Comparison of ENCODE assay signal across 26 mouse cellular contexts in genomic region chr5:48551753-48552152, GRCm38 (mm10).
"Had no signal": no experiment of that assay in that cellular context is flagged by ENCODE, and none has a peak within 500 bp of the region (broad histone marks: within the 10 kb centered on the region; RNA-seq: fewer than 3 reads in every experiment).

No protein-coding gene starts in this region.

- H3K9ac ChIP-seq: embryonic facial prominence, embryonic 12.5 days; embryonic facial prominence, embryonic 13.5 days; embryonic facial prominence, embryonic 15.5 days; forebrain, embryonic 12.5 days; forebrain, embryonic 15.5 days had no signal

- H3K27ac ChIP-seq: embryonic facial prominence, embryonic 10.5 days; embryonic facial prominence, embryonic 12.5 days; embryonic facial prominence, embryonic 13.5 days; embryonic facial prominence, embryonic 15.5 days; forebrain, embryonic 10.5 days; forebrain, embryonic 12.5 days; forebrain, embryonic 15.5 days; gastrocnemius, adult 2 months; heart, adult 2 months; heart, embryonic 10.5 days had no signal

- ATAC-seq: forebrain, embryonic 14.5 days; forebrain, embryonic 15.5 days; forebrain, embryonic 16.5 days had no signal

- H3K36me3 ChIP-seq: embryonic facial prominence, embryonic 10.5 days; embryonic facial prominence, embryonic 12.5 days; embryonic facial prominence, embryonic 13.5 days; embryonic facial prominence, embryonic 15.5 days; forebrain, embryonic 10.5 days; forebrain, embryonic 12.5 days; forebrain, embryonic 15.5 days; heart, embryonic 10.5 days had no signal

- H3K4me3 ChIP-seq: embryonic facial prominence, embryonic 10.5 days; embryonic facial prominence, embryonic 12.5 days; embryonic facial prominence, embryonic 13.5 days; embryonic facial prominence, embryonic 15.5 days; erythroblast, embryonic 14.5 days; forebrain, embryonic 10.5 days; forebrain, embryonic 12.5 days; forebrain, embryonic 15.5 days; gastrocnemius, adult 2 months; heart, adult 2 months; heart, embryonic 10.5 days had no signal

- H3K27me3 ChIP-seq: embryonic facial prominence, embryonic 12.5 days; embryonic facial prominence, embryonic 13.5 days; embryonic facial prominence, embryonic 15.5 days; forebrain, embryonic 12.5 days; forebrain, embryonic 15.5 days had no signal

- H3K4me2 ChIP-seq: embryonic facial prominence, embryonic 12.5 days; embryonic facial prominence, embryonic 13.5 days; embryonic facial prominence, embryonic 15.5 days; forebrain, embryonic 12.5 days; forebrain, embryonic 15.5 days; heart, embryonic 11.5 days had no signal

- DNase-seq: cerebellum, adult 9-11 months; cerebellum, postnatal 10 days; cerebellum, postnatal 14 days; cerebellum, postnatal 25 days; cerebellum, postnatal 36 days; embryo, embryonic 11 days; gastrocnemius, adult 2 months; gastrocnemius, postnatal 10 days; gastrocnemius, postnatal 14 days; gastrocnemius, postnatal 25 days; gastrocnemius, postnatal 36 days; heart, adult 11 months; heart, adult 18-20 months; heart, adult 2 months had no signal

- H3K9me3 ChIP-seq: embryonic facial prominence, embryonic 10.5 days; embryonic facial prominence, embryonic 12.5 days; embryonic facial prominence, embryonic 13.5 days; embryonic facial prominence, embryonic 15.5 days; forebrain, embryonic 10.5 days; forebrain, embryonic 12.5 days; forebrain, embryonic 15.5 days; heart, embryonic 10.5 days had no signal

- H3K4me1 ChIP-seq: embryonic facial prominence, embryonic 10.5 days; embryonic facial prominence, embryonic 12.5 days; embryonic facial prominence, embryonic 13.5 days; embryonic facial prominence, embryonic 15.5 days; forebrain, embryonic 10.5 days; forebrain, embryonic 12.5 days; forebrain, embryonic 15.5 days; heart, embryonic 10.5 days had no signal
